Mouse (Mus musculus): ENCODE results near the gene Apoe. TPM values are rescaled to one million over a fixed set of nuclear protein-coding genes. Genes with fewer than 3 reads are reported as not detected.
"Not testable (repeated sequence)": the region's sequence is repeated elsewhere in the genome, so short reads cannot be mapped to it uniquely, and the experiment has no call there.

The Apoe gene
- polyA plus RNA-seq, 1 experiment from 2014 or later, result 385 TPM

DNA sequence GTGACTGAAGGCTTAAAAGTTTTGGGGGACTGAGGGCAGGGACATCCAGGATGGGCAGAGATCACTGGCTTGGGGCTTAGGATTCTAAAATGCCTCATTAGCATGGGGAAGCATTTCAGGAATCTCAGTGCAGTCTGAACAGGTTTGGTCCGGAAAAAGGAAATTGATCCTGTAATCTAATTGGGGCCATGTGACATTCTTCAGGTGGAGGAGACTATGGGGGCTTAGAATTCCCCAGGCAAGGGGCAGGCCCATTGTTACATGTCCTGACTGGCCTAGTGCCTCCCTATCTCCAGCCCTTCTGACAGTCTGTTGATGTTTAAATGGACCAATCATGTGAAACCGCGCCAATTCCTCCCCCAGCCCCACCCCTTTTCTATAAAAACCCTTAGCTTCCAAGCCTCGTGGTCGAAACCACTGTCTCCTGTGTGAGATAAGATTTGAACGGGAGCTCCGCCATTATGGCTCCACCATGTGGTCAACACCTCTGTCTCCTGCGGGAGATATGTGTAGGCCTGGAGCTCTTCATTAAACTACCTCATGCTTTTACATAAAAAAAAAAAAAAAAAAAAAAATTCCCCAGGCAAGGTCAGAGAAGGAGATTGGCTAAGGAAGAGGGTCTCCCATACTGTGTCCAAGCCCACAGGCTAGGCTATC lies 11.9 kb downstream of the Apoe start:
- H3K9me3 ChIP-seq; H3K4me1 ChIP-seq; H3K27ac ChIP-seq; H3K27me3 ChIP-seq (replicated peaks); H3K4me2 ChIP-seq; H3K9ac ChIP-seq; H3K4me3 ChIP-seq; H3K36me3 ChIP-seq (replicated peaks); ATAC-seq (replicated peaks): not testable (repeated sequence)
- 80% methylated on average over 8 of the region's 8 CpGs for WGBS

DNA sequence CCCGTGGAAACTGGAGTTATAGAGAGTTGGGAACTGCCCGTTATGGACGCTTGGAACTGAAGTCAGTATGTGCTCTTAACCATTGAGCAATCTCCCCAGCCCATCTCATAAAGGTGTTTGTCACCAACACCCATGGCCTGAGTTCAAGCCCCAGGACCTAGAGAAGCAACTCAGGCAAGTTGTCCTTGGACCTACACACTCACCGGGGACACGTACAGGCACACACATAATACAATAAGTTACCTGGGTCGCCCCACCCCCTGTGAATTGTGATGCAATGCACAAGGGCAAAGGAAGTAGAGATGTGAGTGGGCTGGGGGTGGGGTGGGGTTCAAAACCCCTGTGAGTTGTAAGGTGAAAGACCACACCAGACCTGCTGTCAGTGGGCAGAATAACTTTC lies 12.5 kb downstream of the Apoe start:
- ATAC-seq (replicated peaks), result no peak
- Histone ChIP-seq H3K27ac (no peak overlapping the region), H3K4me1 (no peaks in the 10 kb centered on the region), H3K27me3 (replicated peaks) (no peaks in the 10 kb centered on the region), H3K4me3 (no peak overlapping the region), H3K9ac (no peak overlapping the region), H3K9me3 (no peaks in the 10 kb centered on the region), H3K4me2 (no peak overlapping the region), H3K36me3 (replicated peaks) (no peaks in the 10 kb centered on the region)
- 92% methylated on average over 6 of the region's 6 CpGs for WGBS

DNA sequence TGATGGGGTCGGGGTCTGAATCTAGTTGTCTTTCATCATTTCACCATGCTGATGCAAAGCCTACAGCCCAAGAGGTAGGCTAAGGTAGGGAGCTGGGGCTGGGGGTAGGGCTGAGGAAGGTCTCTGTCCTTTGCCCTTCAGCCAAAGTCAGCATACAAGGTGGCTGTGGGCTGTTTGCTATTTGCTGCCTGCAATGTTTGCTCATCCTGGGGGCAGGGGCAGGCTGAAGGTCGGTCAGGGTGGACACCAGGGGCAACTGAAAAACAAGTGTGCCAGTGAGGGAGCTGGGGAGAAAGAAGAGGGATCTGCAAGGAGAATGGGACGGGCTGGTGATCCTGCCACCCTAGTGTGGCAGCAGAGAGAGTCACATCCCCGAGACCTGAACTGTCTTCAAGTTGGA lies 13.6 kb downstream of the Apoe start:
- H3K4me3 ChIP-seq, result no peak overlapping the region
- ATAC-seq (replicated peaks), result no peak
- H3K9me3 ChIP-seq, result no peaks in the 10 kb centered on the region
- no peak overlapping the region for H3K9ac ChIP-seq
- H3K27ac ChIP-seq, result no peak overlapping the region
- H3K27me3 ChIP-seq (replicated peaks), result no peaks in the 10 kb centered on the region
- WGBS, result 69% methylated on average over 4 of the region's 4 CpGs
- H3K4me1 ChIP-seq, result no peaks in the 10 kb centered on the region
- no peak overlapping the region for H3K4me2 ChIP-seq
- H3K36me3 ChIP-seq (replicated peaks), result no peaks in the 10 kb centered on the region

DNA sequence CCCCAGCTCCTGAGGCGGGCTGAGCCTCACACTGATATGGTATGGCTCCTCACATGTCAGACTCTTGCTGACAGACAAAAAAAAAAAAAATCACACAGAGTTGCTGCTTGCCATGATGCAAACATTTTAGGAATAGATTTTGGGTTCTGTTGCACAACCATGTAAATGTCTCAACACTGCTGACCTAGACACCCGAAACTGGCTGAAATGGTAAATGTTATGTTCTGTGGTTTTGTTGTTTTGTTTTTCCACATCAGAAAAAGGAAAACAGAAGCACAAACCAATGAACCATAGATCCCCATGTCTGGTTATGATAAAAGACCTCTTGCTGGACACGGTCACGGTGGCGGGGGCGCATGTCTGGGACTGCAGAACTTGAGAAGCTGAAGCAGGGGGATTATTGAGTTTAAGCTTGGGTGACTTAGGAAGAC lies 15.2 kb downstream of the Apoe start:
- no peaks in the 10 kb centered on the region for H3K36me3 ChIP-seq (replicated peaks)
- 87% methylated on average over 6 of the region's 6 CpGs for WGBS
- no peaks in the 10 kb centered on the region for H3K27me3 ChIP-seq (replicated peaks)
- H3K4me1 ChIP-seq, result no peaks in the 10 kb centered on the region
- no peak overlapping the region for H3K27ac ChIP-seq
- H3K4me2 ChIP-seq, result no peak overlapping the region
- H3K9me3 ChIP-seq, result no peaks in the 10 kb centered on the region
- no peak overlapping the region for H3K4me3 ChIP-seq
- H3K9ac ChIP-seq, result no peak overlapping the region
- no peak for ATAC-seq (replicated peaks)

DNA sequence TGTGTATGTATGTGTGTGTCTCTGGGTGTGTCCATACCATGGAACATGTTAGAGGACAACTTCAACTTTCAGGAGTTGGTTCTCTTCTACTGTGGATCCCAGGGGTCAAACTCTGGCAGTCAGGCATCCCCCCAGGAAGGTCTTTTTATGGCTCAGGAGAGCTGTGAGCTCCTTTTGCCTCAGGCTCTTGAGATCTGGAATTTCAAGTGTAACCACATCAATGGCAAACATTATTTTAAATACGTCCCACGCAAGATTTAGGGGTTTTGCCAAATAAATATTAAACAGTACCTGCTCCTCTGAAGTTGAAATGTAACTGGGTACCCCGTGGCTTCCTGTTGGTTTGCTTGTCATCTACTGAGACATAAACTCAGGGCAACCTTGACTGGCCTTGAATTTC lies 16.0 kb downstream of the Apoe start:
- H3K4me3 ChIP-seq, result no peak overlapping the region
- H3K36me3 ChIP-seq (replicated peaks), result no peaks in the 10 kb centered on the region
- 79% methylated on average over 3 of the region's 3 CpGs for WGBS
- H3K4me2 ChIP-seq, result no peak overlapping the region
- no peak overlapping the region for H3K9ac ChIP-seq
- H3K27me3 ChIP-seq (replicated peaks), result no peaks in the 10 kb centered on the region
- no peak overlapping the region for H3K27ac ChIP-seq
- H3K4me1 ChIP-seq, result no peaks in the 10 kb centered on the region
- H3K9me3 ChIP-seq, result no peaks in the 10 kb centered on the region
- ATAC-seq (replicated peaks), result no peak

DNA sequence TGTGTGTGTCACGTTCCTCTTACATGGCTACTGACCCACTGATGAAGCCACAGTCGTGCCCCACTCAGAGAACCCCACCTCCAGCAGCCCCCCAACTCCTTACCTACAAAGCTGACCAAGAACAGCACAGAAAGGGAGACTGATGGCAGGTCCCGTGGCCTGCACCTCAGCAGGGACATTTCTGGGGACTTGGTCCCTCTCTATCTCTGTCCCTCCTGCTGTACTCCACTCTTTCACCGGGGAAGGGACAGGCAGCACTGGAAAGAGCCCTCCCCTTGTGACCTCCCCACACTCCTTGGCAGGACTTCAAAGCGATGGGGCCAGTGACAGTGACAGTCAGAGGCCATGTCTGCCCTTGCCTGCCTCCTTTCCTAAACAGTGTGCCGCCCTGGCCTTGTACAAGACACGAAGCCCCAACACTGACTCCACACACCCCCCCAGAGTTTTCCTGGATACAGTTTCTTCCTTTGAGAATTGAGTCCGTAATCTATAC lies 17.7 kb downstream of the Apoe start, which contains the start of the genes Gm44805 and Apoc4:
Gm44805 (minus strand) TSS at position 222 of the 493 bp plus-strand sequence.
Apoc4 (minus strand) TSS at position 278 of the 493 bp plus-strand sequence.
- Histone ChIP-seq H3K36me3 (replicated peaks) (no peaks in the 10 kb centered on the region), H3K4me2 (no peak within 1 kb of the TSS), H3K9ac (no peak within 1 kb of the TSS), H3K4me3 (no peak within 1 kb of the TSS), H3K27me3 (replicated peaks) (no peaks in the 10 kb centered on the region), H3K4me1 (no peaks in the 10 kb centered on the region), H3K9me3 (no peaks in the 10 kb centered on the region), H3K27ac (no peak within 1 kb of the TSS)
- no peak for ATAC-seq (replicated peaks)
- WGBS, result 66% methylated on average over 8 of the region's 8 CpGs

DNA sequence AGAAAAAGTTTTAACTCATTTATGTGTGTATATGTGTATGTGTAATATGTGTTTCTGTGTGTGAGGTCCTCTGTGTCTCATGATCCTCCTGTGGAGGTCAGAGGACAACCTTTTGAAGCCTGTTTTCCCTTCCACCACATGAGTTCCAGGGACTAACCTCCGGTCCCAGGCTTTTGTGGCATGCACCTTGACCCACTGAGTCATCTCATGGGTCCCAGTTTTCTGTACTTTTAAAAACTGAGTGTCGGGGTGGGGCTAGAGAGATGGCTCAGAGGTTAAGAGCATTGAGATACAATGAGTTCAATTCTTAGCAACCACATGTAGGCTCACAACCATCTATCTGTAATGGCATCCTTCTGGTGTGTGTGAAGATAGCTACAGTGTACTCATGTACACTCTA lies 18.3 kb downstream of the Apoe start:
- no peak for ATAC-seq (replicated peaks)
- WGBS, result 92% methylated on average over 2 of the region's 2 CpGs
- Histone ChIP-seq H3K36me3 (replicated peaks) (no peaks in the 10 kb centered on the region), H3K4me1 (no peaks in the 10 kb centered on the region), H3K4me2 (no peak overlapping the region), H3K9ac (no peak overlapping the region), H3K27me3 (replicated peaks) (no peaks in the 10 kb centered on the region), H3K4me3 (no peak overlapping the region), H3K27ac (no peak overlapping the region), H3K9me3 (no peaks in the 10 kb centered on the region)

DNA sequence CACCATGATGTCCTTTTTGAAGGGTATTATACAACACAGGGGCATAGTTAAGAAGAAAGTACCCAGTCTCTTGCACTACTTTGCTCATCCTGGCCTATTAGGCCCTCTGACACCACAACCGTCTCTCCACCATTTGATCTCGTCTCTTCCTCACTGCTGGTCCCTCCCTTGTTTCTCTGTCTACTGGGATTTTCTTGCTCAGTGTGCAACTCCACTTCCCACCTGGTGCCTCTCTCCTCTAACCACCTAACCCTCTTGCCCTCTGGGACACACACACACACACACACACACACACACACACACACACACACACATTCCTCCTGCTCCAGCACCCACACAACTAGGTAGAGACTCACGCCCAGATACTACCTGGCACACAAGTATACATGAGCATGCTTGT lies 20.1 kb downstream of the Apoe start:
- Histone ChIP-seq H3K4me2 (no peak overlapping the region), H3K9me3 (no peaks in the 10 kb centered on the region), H3K27ac (no peak overlapping the region), H3K9ac (no peak overlapping the region), H3K36me3 (replicated peaks) (no peaks in the 10 kb centered on the region), H3K27me3 (replicated peaks) (no peaks in the 10 kb centered on the region), H3K4me3 (no peak overlapping the region), H3K4me1 (no peaks in the 10 kb centered on the region)
- no peak for ATAC-seq (replicated peaks)
- 82% methylated on average over 3 of the region's 3 CpGs for WGBS

DNA sequence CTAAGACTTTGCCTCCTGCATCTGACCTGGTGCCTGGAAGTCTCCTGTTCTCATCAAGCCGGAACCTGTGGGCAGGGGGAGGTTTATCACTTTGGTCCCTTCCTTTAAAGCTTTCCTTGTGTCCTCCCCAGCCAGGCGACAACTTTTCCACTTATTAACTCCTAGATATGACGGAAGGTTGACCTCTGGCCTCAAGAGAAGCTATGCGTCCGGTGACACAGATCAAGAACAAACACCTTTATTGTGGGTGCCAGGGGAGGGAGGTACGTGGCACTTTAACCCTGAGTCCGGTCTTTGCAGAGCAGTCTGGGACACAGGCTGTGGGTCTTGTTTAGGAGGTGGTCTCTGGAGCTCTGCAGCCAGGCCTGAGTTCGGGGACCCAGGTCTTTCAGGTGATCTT lies 21.1 kb downstream of the Apoe start, which contains the start of gene Apoc2:
Apoc2 (minus strand) TSS at position 70 of the 400 bp plus-strand sequence.
- no peaks in the 10 kb centered on the region for H3K4me1 ChIP-seq
- no peaks in the 10 kb centered on the region for H3K36me3 ChIP-seq (replicated peaks)
- WGBS, result 79% methylated on average over 8 of the region's 8 CpGs
- no peaks in the 10 kb centered on the region for H3K27me3 ChIP-seq (replicated peaks)
- no peak within 1 kb of the TSS for H3K4me2 ChIP-seq
- H3K9ac ChIP-seq, result no peak within 1 kb of the TSS
- H3K27ac ChIP-seq, result no peak within 1 kb of the TSS
- H3K4me3 ChIP-seq, result no peak within 1 kb of the TSS
- no peaks in the 10 kb centered on the region for H3K9me3 ChIP-seq
- no peak for ATAC-seq (replicated peaks)

DNA sequence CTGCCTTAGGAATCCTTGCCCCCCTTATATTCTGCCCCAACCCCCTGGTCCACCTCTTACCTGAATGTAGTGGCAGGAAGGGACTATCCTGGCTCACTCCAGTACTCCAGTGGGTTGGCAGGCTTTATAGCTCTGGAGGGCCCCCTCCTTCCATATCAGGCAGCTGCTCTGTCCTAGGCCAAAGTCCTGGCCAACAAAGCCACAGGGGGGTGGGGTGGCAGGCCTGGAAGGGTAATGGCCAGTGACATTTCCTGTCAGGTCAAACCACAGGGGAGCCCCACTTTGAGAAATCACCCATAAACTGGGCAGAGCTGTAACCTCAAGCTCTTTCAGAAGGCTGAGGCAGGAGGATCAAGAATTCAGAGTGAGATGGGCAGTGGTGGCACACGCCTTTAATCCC lies 22.3 kb downstream of the Apoe start:
- Histone ChIP-seq H3K4me1 (no peaks in the 10 kb centered on the region), H3K4me2 (no peak overlapping the region), H3K36me3 (replicated peaks) (no peaks in the 10 kb centered on the region), H3K4me3 (no peak overlapping the region), H3K9ac (no peak overlapping the region), H3K9me3 (no peaks in the 10 kb centered on the region), H3K27ac (no peak overlapping the region), H3K27me3 (replicated peaks) (no peaks in the 10 kb centered on the region)
- no peak for ATAC-seq (replicated peaks)
- WGBS, result 75% methylated on average over 1 of the region's 1 CpGs

DNA sequence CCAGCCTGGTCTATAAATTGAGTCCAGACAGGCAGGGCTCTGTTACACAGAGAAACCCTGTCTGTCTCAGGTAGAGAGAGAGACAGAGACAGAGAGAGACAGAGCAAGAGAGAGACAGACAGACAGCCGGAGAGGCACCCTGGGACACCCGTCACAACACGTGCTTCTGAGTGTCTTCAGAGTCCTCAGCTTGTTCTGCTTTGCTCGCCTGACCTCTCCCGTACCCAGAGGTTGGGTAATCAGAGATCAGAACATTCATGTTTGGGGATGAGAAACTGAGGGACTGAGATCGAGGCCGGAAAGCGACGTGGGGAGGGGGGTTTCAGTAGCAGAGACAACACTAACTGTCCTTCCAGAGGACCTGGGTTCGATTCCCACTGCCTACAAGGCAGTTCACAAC lies 23.2 kb downstream of the Apoe start:
- Histone ChIP-seq H3K9me3 (no peaks in the 10 kb centered on the region), H3K4me2 (no peak overlapping the region), H3K27ac (no peak overlapping the region), H3K9ac (no peak overlapping the region), H3K27me3 (replicated peaks) (no peaks in the 10 kb centered on the region), H3K4me1 (no peaks in the 10 kb centered on the region), H3K4me3 (no peak overlapping the region), H3K36me3 (replicated peaks) (no peaks in the 10 kb centered on the region)
- WGBS, result 83% methylated on average over 10 of the region's 10 CpGs
- ATAC-seq (replicated peaks), result no peak

DNA sequence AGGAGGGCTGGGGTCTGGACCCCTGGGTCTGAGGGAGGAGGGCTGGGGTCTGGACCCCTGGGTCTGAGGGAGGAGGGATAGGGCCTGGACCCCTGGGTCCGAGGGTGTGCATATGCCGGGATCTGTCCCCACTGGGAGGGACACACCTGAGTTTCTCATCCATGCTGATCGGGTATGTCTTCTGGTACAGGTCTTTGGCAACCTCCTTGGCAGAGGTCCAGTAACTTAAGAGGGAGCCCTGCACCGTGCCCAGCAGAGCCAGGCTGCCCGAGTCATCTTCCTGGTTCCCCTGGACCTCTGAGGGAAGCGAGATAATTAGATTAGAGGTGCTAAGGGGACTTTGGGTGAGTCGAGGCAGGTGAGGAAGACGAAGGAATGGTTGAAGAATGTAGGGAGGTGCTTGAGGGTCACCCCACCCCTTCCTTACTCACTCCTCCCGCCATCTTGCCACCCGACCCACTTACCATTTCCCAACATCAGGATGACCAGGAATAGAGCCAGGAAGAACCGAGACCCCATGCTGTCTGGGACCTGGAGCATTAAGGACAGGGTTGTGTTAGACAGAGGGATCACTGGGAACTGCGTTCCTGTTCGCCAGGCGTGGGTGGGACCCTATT lies 25.8 kb downstream of the Apoe start:
- peaks cover 4% of the 10 kb centered on the region; the same call in 1 of the 2 replicates for H3K4me1 ChIP-seq
- H3K4me3 ChIP-seq, result no peak overlapping the region
- no peaks in the 10 kb centered on the region for H3K27me3 ChIP-seq (replicated peaks)
- H3K4me2 ChIP-seq, result no peak overlapping the region
- H3K36me3 ChIP-seq (replicated peaks), result no peaks in the 10 kb centered on the region
- WGBS, result 68% methylated on average over 14 of the region's 14 CpGs
- no peak for ATAC-seq (replicated peaks)
- no peak overlapping the region for H3K9ac ChIP-seq
- no peaks in the 10 kb centered on the region for H3K9me3 ChIP-seq
- no peak overlapping the region for H3K27ac ChIP-seq

DNA sequence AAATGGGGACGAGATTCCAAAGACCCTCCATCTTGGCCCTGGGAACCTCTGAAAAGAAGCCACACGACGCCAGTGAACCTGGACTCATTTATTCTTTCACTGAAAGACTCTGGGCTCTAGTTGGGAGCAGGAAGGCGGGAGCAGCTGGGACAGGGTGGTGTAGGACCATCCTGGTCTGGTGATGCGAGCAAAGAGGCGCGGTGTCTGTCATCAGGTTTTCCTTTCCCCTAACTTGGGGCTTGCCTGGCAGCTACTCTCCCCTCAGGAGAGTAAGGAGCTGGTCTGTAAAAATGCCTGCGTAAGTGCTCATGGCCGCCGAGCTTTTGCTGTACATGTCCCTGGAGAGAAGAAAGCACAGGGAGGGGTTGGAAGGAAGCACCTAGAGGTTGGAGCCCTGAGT lies 27.5 kb downstream of the Apoe start:
- Histone ChIP-seq H3K4me2 (no peak overlapping the region), H3K4me3 (no peak overlapping the region), H3K27me3 (replicated peaks) (no peaks in the 10 kb centered on the region), H3K4me1 (peaks cover 4% of the 10 kb centered on the region; the same call in 1 of the 2 replicates), H3K9me3 (no peaks in the 10 kb centered on the region), H3K9ac (no peak overlapping the region), H3K36me3 (replicated peaks) (no peaks in the 10 kb centered on the region), H3K27ac (no peak overlapping the region)
- WGBS, result 75% methylated on average over 10 of the region's 10 CpGs
- no peak for ATAC-seq (replicated peaks)

All from midbrain, embryonic 15.5 days (tissue).